Mouse (Mus musculus) small intestine, adult 2 months (tissue): ENCODE measurements around the gene Nrxn1.

Experiments
- CTCF ChIP-seq: fragments of 200-500 bp; IDR thresholded peaks from 2 replicates; pipeline ENCODE4 v1.5.1; 2012; ENCODE audit warnings: low read depth, mild to moderate bottlenecking, control low read depth, inconsistent platforms, low read length, moderate library complexity, mixed read lengths; ENCODE audit not compliant: insufficient replicate concordance, insufficient read length; ENCODE audit errors: extremely low read depth
- POLR2A ChIP-seq: fragments of 200-500 bp; IDR thresholded peaks from 2 replicates; pipeline ENCODE4 v1.6.1; 2012; ENCODE audit warnings: low read depth, mild to moderate bottlenecking, control low read depth, inconsistent platforms, low read length, moderate library complexity

DNA sequence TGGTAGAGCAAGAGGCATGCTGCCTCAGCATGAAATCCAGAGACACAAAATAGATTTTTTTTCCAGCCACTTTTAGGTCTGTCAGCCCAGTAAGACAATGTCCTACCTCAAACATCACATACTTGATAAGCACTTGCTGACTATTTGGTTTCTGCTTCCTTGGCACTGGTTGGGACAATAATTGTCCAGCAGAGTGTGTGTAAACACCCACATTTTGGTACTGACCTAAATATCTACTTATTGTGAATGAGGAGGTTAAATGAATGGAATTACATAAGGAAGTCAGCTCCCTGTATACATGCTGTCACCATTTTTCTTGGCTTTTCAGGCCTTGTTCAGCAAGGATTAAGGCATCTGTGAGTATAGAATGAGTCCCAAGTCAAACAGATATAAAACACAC lies 649.8 kb downstream of the Nrxn1 start:
- no peak for TF ChIP-seq CTCF
- TF ChIP-seq POLR2A: no peak
